13 mouse cellular contexts compared by ENCODE assay signal in genomic region chr2:109941973-109942444, GRCm38 (mm10). TPM values are rescaled to one million over a fixed set of nuclear protein-coding genes. Genes with fewer than 3 reads are reported as not detected.
DNase-seq lines count a peak whose midpoint lies in the region; ATAC-seq and TF ChIP-seq lines count a peak whose summit lies in the region.
"Had no signal": no experiment of that assay in that cellular context is flagged by ENCODE, and none has a peak within 500 bp of the region (broad histone marks: within the 10 kb centered on the region; RNA-seq: fewer than 3 reads in every experiment).

No protein-coding gene starts in this region.

- no peak for TF ChIP-seq CTCF in kidney, postnatal 0 days (IDR thresholded peaks at IDR 0.05; ENCODE audit: low read depth)

- H3K4me2 ChIP-seq in kidney, postnatal 0 days (ENCODE audit: low read length): no peak overlapping the region
- H3K4me2 ChIP-seq in embryonic facial prominence, embryonic 11.5 days (ENCODE audit: low read depth, low read length): no peak overlapping the region
- no peak overlapping the region for H3K4me2 ChIP-seq in hindbrain, embryonic 11.5 days (replicated peaks; ENCODE audit: low read depth, low read length)
- H3K4me2 ChIP-seq in neural tube, embryonic 14.5 days (ENCODE audit: low read depth, low read length): no peak overlapping the region
- H3K4me2 ChIP-seq: embryonic facial prominence, embryonic 12.5 days; heart, embryonic 11.5 days had no signal

- H3K4me3 ChIP-seq in kidney, postnatal 0 days (replicated peaks; ENCODE audit: low read depth, low read length): no peak overlapping the region
- H3K4me3 ChIP-seq in embryonic facial prominence, embryonic 11.5 days (ENCODE audit: low read depth, low read length): no peak overlapping the region
- H3K4me3 ChIP-seq in hindbrain, embryonic 11.5 days (ENCODE audit: low read depth, low read length): no peak overlapping the region
- no peak overlapping the region for H3K4me3 ChIP-seq in neural tube, embryonic 14.5 days (ENCODE audit: low read depth, low read length)
- H3K4me3 ChIP-seq: embryonic facial prominence, embryonic 12.5 days had no signal

- no peaks in the 10 kb centered on the region for H3K27me3 ChIP-seq in kidney, postnatal 0 days (ENCODE audit: insufficient read depth, low read length)
- H3K27me3 ChIP-seq in embryonic facial prominence, embryonic 11.5 days (ENCODE audit: control insufficient read depth, insufficient read depth, low read length): no peaks in the 10 kb centered on the region
- H3K27me3 ChIP-seq in hindbrain, embryonic 11.5 days (ENCODE audit: control insufficient read depth, insufficient read depth, low read length): no peaks in the 10 kb centered on the region
- no peaks in the 10 kb centered on the region for H3K27me3 ChIP-seq in neural tube, embryonic 14.5 days (ENCODE audit: control insufficient read depth, insufficient read depth, low read length)
- H3K27me3 ChIP-seq: embryonic facial prominence, embryonic 12.5 days had no signal

- 28% methylated on average over 5 of the region's 5 CpGs for WGBS in kidney, postnatal 0 days
- WGBS in embryonic facial prominence, embryonic 11.5 days: 14% methylated on average over 5 of the region's 5 CpGs
- 12% methylated on average over 5 of the region's 5 CpGs for WGBS in hindbrain, embryonic 11.5 days
- 10% methylated on average over 5 of the region's 5 CpGs for WGBS in neural tube, embryonic 14.5 days

- no peaks in the 10 kb centered on the region for H3K36me3 ChIP-seq in kidney, postnatal 0 days (ENCODE audit: insufficient read depth, low read length)
- no peaks in the 10 kb centered on the region for H3K36me3 ChIP-seq in embryonic facial prominence, embryonic 11.5 days (replicated peaks; ENCODE audit: control insufficient read depth, insufficient read depth, low read depth, low read length)
- no peaks in the 10 kb centered on the region for H3K36me3 ChIP-seq in hindbrain, embryonic 11.5 days (ENCODE audit: control insufficient read depth, insufficient read depth, low read length)
- no peaks in the 10 kb centered on the region for H3K36me3 ChIP-seq in neural tube, embryonic 14.5 days (ENCODE audit: control insufficient read depth, insufficient read depth, low read length)
- H3K36me3 ChIP-seq: embryonic facial prominence, embryonic 12.5 days had no signal

- H3K9ac ChIP-seq in kidney, postnatal 0 days (ENCODE audit: low read depth, low read length): no peak overlapping the region
- H3K9ac ChIP-seq in embryonic facial prominence, embryonic 11.5 days (replicated peaks; ENCODE audit: low read length): no peak overlapping the region
- H3K9ac ChIP-seq in hindbrain, embryonic 11.5 days (ENCODE audit: low read depth, low read length): 0 out of 2 replicates have a peak overlapping the region, but pooled peaks have one; percentile 7
- H3K9ac ChIP-seq in neural tube, embryonic 14.5 days (replicated peaks; ENCODE audit: low read depth, low read length): no peak overlapping the region
- H3K9ac ChIP-seq: embryonic facial prominence, embryonic 12.5 days had no signal

- H3K27ac ChIP-seq in kidney, postnatal 0 days: peak overlapping the region; percentile 51; the same call in 1 of the 2 replicates
- no peak overlapping the region for H3K27ac ChIP-seq in embryonic facial prominence, embryonic 11.5 days (replicated peaks; ENCODE audit: low read depth, low read length)
- H3K27ac ChIP-seq in hindbrain, embryonic 11.5 days (ENCODE audit: low read depth, low read length): peak overlapping the region; percentile 86
- H3K27ac ChIP-seq in neural tube, embryonic 14.5 days (ENCODE audit: low read depth, low read length): 0 out of 2 replicates have a peak overlapping the region, but pooled peaks have one; percentile 22
- H3K27ac ChIP-seq: embryonic facial prominence, embryonic 12.5 days had no signal

- H3K4me1 ChIP-seq in kidney, postnatal 0 days (replicated peaks; ENCODE audit: insufficient read depth, low read length): peaks cover 5% of the 10 kb centered on the region
- no peaks in the 10 kb centered on the region for H3K4me1 ChIP-seq in embryonic facial prominence, embryonic 11.5 days (ENCODE audit: control insufficient read depth, insufficient read depth, low read length)
- peaks cover 9% of the 10 kb centered on the region for H3K4me1 ChIP-seq in hindbrain, embryonic 11.5 days (replicated peaks; ENCODE audit: control insufficient read depth, insufficient read depth, low read length)
- H3K4me1 ChIP-seq in neural tube, embryonic 14.5 days (ENCODE audit: control insufficient read depth, insufficient read depth, low read length): peaks cover 14% of the 10 kb centered on the region

- peak; percentile 66 for ATAC-seq in kidney, postnatal 0 days (replicated peaks; ENCODE audit: low FRiP score, low read depth)
- peak; percentile 79 for ATAC-seq in embryonic facial prominence, embryonic 11.5 days (replicated peaks; ENCODE audit: insufficient number of reproducible peaks, low FRiP score, low TSS enrichment, low read depth)
- peak; percentile 78 for ATAC-seq in hindbrain, embryonic 11.5 days (ENCODE audit: low FRiP score)
- ATAC-seq in neural tube, embryonic 14.5 days (ENCODE audit: low read depth): peak; percentile 30; the same call in 1 of the 2 replicates
- ATAC-seq: CD4-positive, CD25-positive, alpha-beta regulatory T cell, adult 4 months had no signal

- no peaks in the 10 kb centered on the region for H3K9me3 ChIP-seq in kidney, postnatal 0 days (replicated peaks; ENCODE audit: low read length)
- H3K9me3 ChIP-seq in embryonic facial prominence, embryonic 11.5 days (replicated peaks; ENCODE audit: control insufficient read depth, low read length): no peaks in the 10 kb centered on the region
- H3K9me3 ChIP-seq in hindbrain, embryonic 11.5 days (ENCODE audit: control insufficient read depth, low read length): no peaks in the 10 kb centered on the region
- H3K9me3 ChIP-seq in neural tube, embryonic 14.5 days (ENCODE audit: control insufficient read depth, low read length): no peaks in the 10 kb centered on the region
- H3K9me3 ChIP-seq: embryonic facial prominence, embryonic 12.5 days had no signal

- peak; percentile 69 for DNase-seq in kidney, postnatal 0 days (ENCODE audit: low spot score)
- no peak for DNase-seq in kidney, postnatal 4 days
- DNase-seq in embryonic facial prominence, embryonic 11.5 days (ENCODE audit: low spot score): peak; percentile 64
- peak; percentile 64 for DNase-seq in hindbrain, embryonic 11.5 days (ENCODE audit: low spot score)
- DNase-seq in layer of hippocampus, adult 9-11 months: no peak
- DNase-seq in lung, postnatal 10 days: no peak
- no peak for DNase-seq in adrenal gland, adult 8-10 months
- DNase-seq: adrenal gland, adult 2 months; kidney, postnatal 36 days had no signal

RNA-seq across cellular contexts. Expression of gene Lgr4, which starts 24.6 kb away (rescaled TPM):
- 43.8 and 47.8 TPM in 2 replicates for polyA plus RNA-seq in kidney, postnatal 0 days (2015; fragmentation: Nextera tagmentation; extraction: Ambion mirVana)
- 17.2 and 20.9 TPM in 2 replicates for polyA plus RNA-seq in embryonic facial prominence, embryonic 11.5 days (2014; fragmentation: Nextera tagmentation; extraction: Ambion mirVana)
- 18.3 and 20.7 TPM in 2 replicates for polyA plus RNA-seq in hindbrain, embryonic 11.5 days (2014; fragmentation: Nextera tagmentation; extraction: Ambion mirVana)
- 10.8 and 12.7 TPM in 2 replicates for polyA plus RNA-seq in neural tube, embryonic 14.5 days (2014; fragmentation: Nextera tagmentation; extraction: Ambion mirVana)
- 100 to 1,000 TPM; 117 to 198 (median 152) TPM for total RNA-seq in adrenal gland, adult 8-10 months (2022)

RNA-seq across cellular contexts. Expression of gene Lin7c, which starts 51.4 kb away (rescaled TPM):
- 57.1 and 58.7 TPM in 2 replicates for polyA plus RNA-seq in kidney, postnatal 0 days (2015; fragmentation: Nextera tagmentation; extraction: Ambion mirVana)
- polyA plus RNA-seq in embryonic facial prominence, embryonic 11.5 days (2014; fragmentation: Nextera tagmentation; extraction: Ambion mirVana): 93.6 and 94.3 TPM in 2 replicates
- 140 and 161 TPM in 2 replicates for polyA plus RNA-seq in hindbrain, embryonic 11.5 days (2014; fragmentation: Nextera tagmentation; extraction: Ambion mirVana)
- polyA plus RNA-seq in neural tube, embryonic 14.5 days (2014; fragmentation: Nextera tagmentation; extraction: Ambion mirVana): 230 and 238 TPM in 2 replicates
- 100 to 1,000 TPM in 2 of 4 experiments, 10 to 100 TPM in 2; 87.9 to 104 (median 97.9) TPM for total RNA-seq in adrenal gland, adult 8-10 months (2022)

Comparison
In these comparisons a context has a peak if more than half of its experiments do, and no peak if none do; other contexts are left out.
1. DNase-seq: peak in kidney, postnatal 0 days (single experiment), embryonic facial prominence, embryonic 11.5 days (single experiment) and hindbrain, embryonic 11.5 days (single experiment); none in kidney, postnatal 4 days (0 of 2), layer of hippocampus, adult 9-11 months (single experiment), lung, postnatal 10 days (single experiment) and adrenal gland, adult 8-10 months (single experiment).
2. Peak in every context shown above with its lines, with median percentiles within 50 percentile points of each other: ATAC-seq.